Mouse (Mus musculus): ENCODE measurements at regions not wholly inside any gene's neighbourhood (a gene's known extent, or its start where the extent isn't known, plus 50 kb on each side); places are given as distances from the start of the nearest gene placed in this dataset.

- no peak for TF ChIP-seq CTCF (IDR thresholded peaks at IDR 0.05; ENCODE audit: insufficient read depth, low read length)
- TF ChIP-seq POLR2A (IDR thresholded peaks at IDR 0.05; ENCODE audit: borderline replicate concordance, extremely low read depth, low read depth, low read length), result no peak
Observed at GRCm38 (mm10) chr4:124340073-124340472, 270.5 kb downstream of the 3100002H09Rik start.

All from lung, adult 2 months (tissue).